Mouse (Mus musculus): ENCODE measurements around the gene Uvrag. TPM values are rescaled to one million over a fixed set of nuclear protein-coding genes. Genes with fewer than 3 reads are reported as not detected.

The Uvrag gene
- polyA plus RNA-seq, 1 experiment from 2014 or later = 25.8 TPM

DNA sequence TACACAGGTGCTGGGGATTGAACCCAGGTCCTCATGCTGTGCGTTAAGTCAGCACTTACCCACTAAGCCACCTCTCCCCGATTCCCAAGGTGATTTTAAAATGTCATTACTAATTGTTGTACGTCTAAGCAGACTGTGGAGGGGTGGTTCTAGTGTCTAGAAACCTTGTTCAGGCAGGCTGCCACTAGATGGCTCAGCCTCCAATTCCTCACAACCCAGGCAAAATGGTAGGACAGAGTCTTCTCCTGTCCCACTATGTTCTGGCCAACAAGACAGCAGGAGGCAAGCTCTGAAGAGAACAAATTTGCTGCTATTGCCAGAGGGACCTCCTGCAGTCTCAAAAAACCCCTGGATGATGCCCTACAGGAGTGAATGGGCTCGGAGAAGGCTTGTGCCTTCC, 259.1 kb downstream of the Uvrag start:
- Histone ChIP-seq H3K27ac (ENCODE audit: low read depth) (no peak overlapping the region), H3K9ac (ENCODE audit: low read length) (no peak overlapping the region), H3K4me3 (ENCODE audit: low read depth, low read length) (no peak overlapping the region), H3K36me3 (ENCODE audit: control insufficient read depth, insufficient read depth, low read length) (no peaks in the 10 kb centered on the region), H3K4me2 (ENCODE audit: low read length) (no peak overlapping the region), H3K27me3 (replicated peaks; ENCODE audit: control insufficient read depth, insufficient read depth, low read length) (no peaks in the 10 kb centered on the region), H3K4me1 (replicated peaks; ENCODE audit: control insufficient read depth, insufficient read depth, low read length) (no peaks in the 10 kb centered on the region), H3K9me3 (ENCODE audit: control insufficient read depth, low read length) (no peaks in the 10 kb centered on the region)
- DNase-seq (ENCODE audit: low spot score) = no peak
- WGBS = 63% methylated on average over 4 of the region's 4 CpGs
- no peak for ATAC-seq (replicated peaks; ENCODE audit: low FRiP score, low TSS enrichment, low read depth)

DNA sequence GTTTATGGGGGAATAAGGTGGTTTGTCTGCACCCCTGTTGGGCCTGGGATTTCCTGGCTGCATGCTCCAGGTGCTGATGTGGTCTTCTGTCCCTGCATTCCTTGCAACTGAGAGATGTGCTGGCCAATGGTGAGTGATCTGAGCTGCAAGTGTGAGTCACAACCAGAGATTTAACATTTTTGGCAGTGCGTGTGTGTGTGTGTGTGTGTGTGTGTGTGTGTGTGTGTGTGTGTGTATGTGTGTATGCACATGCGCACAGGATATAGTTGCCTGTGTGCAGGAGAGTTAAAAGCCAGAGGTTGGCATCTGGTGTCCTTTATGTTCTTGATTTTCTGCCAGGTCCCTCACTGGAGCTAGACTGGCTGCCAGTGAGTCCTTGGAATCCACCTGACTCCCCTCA, 261.8 kb downstream of the Uvrag start:
- Histone ChIP-seq H3K4me3 (ENCODE audit: low read depth, low read length) (no peak overlapping the region), H3K27ac (ENCODE audit: low read depth) (no peak overlapping the region), H3K4me2 (ENCODE audit: low read length) (no peak overlapping the region), H3K36me3 (ENCODE audit: control insufficient read depth, insufficient read depth, low read length) (no peaks in the 10 kb centered on the region), H3K9me3 (ENCODE audit: control insufficient read depth, low read length) (no peaks in the 10 kb centered on the region), H3K4me1 (replicated peaks; ENCODE audit: control insufficient read depth, insufficient read depth, low read length) (peaks cover 8% of the 10 kb centered on the region), H3K27me3 (replicated peaks; ENCODE audit: control insufficient read depth, insufficient read depth, low read length) (no peaks in the 10 kb centered on the region), H3K9ac (ENCODE audit: low read length) (no peak overlapping the region)
- WGBS = 78% methylated on average over 2 of the region's 2 CpGs
- ATAC-seq (replicated peaks; ENCODE audit: low FRiP score, low TSS enrichment, low read depth) (no peak), DNase-seq (ENCODE audit: low spot score) (no peak)

DNA sequence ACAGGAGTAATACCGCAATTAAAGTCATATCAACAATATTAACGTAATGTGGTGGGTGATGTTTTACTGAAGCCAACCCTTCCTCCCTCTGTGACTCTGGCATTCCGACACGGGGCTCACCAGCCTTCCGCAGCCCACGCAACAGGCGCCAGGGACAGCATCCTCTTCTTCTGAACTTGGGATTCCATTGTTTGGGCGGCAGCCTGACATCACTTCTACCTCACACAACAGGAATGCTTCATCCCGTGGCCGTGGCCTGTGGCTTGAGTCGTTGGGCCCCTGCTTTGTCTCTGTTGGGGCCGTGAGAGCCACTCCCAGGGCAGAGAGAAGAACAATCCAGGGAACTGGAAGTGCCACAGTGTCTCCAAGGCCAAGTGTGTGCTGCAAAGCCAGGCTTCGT, 264.8 kb downstream of the Uvrag start:
- Histone ChIP-seq H3K36me3 (ENCODE audit: control insufficient read depth, insufficient read depth, low read length) (no peaks in the 10 kb centered on the region), H3K4me1 (replicated peaks; ENCODE audit: control insufficient read depth, insufficient read depth, low read length) (peaks cover 16% of the 10 kb centered on the region), H3K9me3 (ENCODE audit: control insufficient read depth, low read length) (no peaks in the 10 kb centered on the region), H3K27me3 (replicated peaks; ENCODE audit: control insufficient read depth, insufficient read depth, low read length) (no peaks in the 10 kb centered on the region), H3K9ac (ENCODE audit: low read length) (no peak overlapping the region), H3K4me3 (ENCODE audit: low read depth, low read length) (no peak overlapping the region), H3K27ac (ENCODE audit: low read depth) (no peak overlapping the region), H3K4me2 (ENCODE audit: low read length) (no peak overlapping the region)
- 37% methylated on average over 13 of the region's 13 CpGs for WGBS
- DNase-seq (ENCODE audit: low spot score) = no peak
- no peak for ATAC-seq (replicated peaks; ENCODE audit: low FRiP score, low TSS enrichment, low read depth)

DNA sequence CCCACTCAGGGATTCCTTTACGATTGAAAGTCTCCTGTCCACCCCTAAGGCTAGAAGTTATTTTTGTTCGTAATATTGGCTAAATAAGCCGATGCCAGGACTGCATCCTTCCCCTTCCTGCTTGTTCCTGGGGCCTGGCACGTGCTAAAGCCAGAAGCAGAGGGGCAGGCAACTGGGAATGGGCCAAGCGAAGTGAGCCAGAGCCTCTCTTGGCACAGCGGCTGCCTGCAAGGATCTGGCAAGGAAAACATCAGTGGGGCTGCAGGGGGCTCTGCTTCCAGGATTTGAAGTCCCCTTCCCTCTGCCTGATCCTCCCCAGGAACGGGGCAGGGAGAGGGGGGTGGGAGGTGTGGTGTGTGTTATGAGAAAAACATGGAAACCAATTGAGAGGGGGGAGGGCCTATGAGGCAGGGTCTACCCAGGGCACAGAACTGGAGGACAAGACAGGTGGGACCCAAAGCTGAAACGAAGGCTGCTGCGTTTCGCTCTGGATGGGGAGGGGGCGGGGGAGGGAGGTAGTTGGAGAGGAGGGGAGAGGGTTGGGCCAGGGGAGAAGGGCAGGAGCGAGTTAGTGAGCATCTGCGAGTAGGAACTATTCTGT, 265.5 kb downstream of the Uvrag start:
- Histone ChIP-seq H3K4me1 (replicated peaks; ENCODE audit: control insufficient read depth, insufficient read depth, low read length) (peaks cover 21% of the 10 kb centered on the region), H3K4me2 (ENCODE audit: low read length) (no peak overlapping the region), H3K4me3 (ENCODE audit: low read depth, low read length) (no peak overlapping the region), H3K27me3 (replicated peaks; ENCODE audit: control insufficient read depth, insufficient read depth, low read length) (no peaks in the 10 kb centered on the region), H3K9me3 (ENCODE audit: control insufficient read depth, low read length) (no peaks in the 10 kb centered on the region), H3K36me3 (ENCODE audit: control insufficient read depth, insufficient read depth, low read length) (no peaks in the 10 kb centered on the region), H3K9ac (ENCODE audit: low read length) (no peak overlapping the region), H3K27ac (ENCODE audit: low read depth) (no peak overlapping the region)
- ATAC-seq (replicated peaks; ENCODE audit: low FRiP score, low TSS enrichment, low read depth) = no peak
- no peak for DNase-seq (ENCODE audit: low spot score)
- 36% methylated on average over 13 of the region's 13 CpGs for WGBS

DNA sequence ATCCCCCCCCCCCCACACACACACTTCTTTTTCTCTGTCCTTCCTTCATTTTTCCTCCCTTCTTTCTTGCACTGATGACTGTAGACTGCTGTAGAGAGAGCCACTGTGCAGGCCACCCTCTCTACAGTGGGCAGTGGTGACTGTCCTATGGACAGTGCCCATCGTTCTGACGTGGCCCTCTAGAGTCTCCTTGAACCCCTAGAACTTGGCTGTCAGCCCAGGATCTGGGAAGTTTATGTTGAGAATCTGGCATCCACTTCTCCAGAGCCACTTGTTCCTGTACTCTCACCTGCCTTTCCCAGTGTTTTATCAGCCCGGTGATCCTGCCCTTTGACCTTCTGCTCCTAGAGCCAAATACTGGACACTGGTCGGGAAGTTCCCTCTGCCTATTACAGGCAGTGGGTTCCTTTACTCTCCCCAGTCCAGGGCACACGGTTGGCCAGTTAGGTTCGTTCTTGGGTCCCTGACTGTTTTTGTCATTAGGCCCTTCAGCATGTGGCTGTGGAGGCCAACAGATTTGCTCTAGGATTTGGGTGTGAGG, 266.5 kb downstream of the Uvrag start:
- no peaks in the 10 kb centered on the region for H3K36me3 ChIP-seq (ENCODE audit: control insufficient read depth, insufficient read depth, low read length)
- ATAC-seq (replicated peaks; ENCODE audit: low FRiP score, low TSS enrichment, low read depth) (no peak), DNase-seq (ENCODE audit: low spot score) (no peak)
- 48% methylated on average over 6 of the region's 6 CpGs for WGBS
- H3K4me1 ChIP-seq (replicated peaks; ENCODE audit: control insufficient read depth, insufficient read depth, low read length) = peaks cover 26% of the 10 kb centered on the region
- no peak overlapping the region for H3K4me2 ChIP-seq (ENCODE audit: low read length)
- no peaks in the 10 kb centered on the region for H3K27me3 ChIP-seq (replicated peaks; ENCODE audit: control insufficient read depth, insufficient read depth, low read length)
- no peak overlapping the region for H3K27ac ChIP-seq (ENCODE audit: low read depth)
- H3K4me3 ChIP-seq (ENCODE audit: low read depth, low read length) = no peak overlapping the region
- no peak overlapping the region for H3K9ac ChIP-seq (ENCODE audit: low read length)
- no peaks in the 10 kb centered on the region for H3K9me3 ChIP-seq (ENCODE audit: control insufficient read depth, low read length)

DNA sequence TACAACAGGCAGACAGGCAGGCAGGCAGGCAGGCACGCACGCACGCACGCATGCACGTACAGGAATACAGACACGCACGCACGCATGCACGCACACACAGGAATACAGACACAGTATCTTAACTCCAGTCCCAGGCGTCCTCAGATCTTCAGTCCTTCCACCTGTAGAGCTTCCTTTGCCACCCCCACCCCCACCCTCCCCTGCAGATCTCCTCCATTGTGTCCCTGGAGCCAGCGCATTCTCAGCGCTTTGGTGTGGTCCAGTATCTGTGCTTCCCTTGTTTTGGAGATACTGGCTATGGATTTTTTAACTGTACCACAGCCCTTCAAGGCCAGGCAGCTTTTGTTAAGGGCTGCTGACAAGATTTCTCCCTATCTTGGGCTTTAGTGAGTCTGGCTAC, 267.6 kb downstream of the Uvrag start:
- H3K9me3 ChIP-seq (ENCODE audit: control insufficient read depth, low read length) = no peaks in the 10 kb centered on the region
- WGBS = 90% methylated on average over 12 of the region's 12 CpGs
- peaks cover 26% of the 10 kb centered on the region for H3K4me1 ChIP-seq (replicated peaks; ENCODE audit: control insufficient read depth, insufficient read depth, low read length)
- H3K4me2 ChIP-seq (ENCODE audit: low read length) = no peak overlapping the region
- no peak overlapping the region for H3K27ac ChIP-seq (ENCODE audit: low read depth)
- H3K9ac ChIP-seq (ENCODE audit: low read length) = no peak overlapping the region
- DNase-seq (ENCODE audit: low spot score) (no peak), ATAC-seq (replicated peaks; ENCODE audit: low FRiP score, low TSS enrichment, low read depth) (no peak)
- no peak overlapping the region for H3K4me3 ChIP-seq (ENCODE audit: low read depth, low read length)
- no peaks in the 10 kb centered on the region for H3K27me3 ChIP-seq (replicated peaks; ENCODE audit: control insufficient read depth, insufficient read depth, low read length)
- no peaks in the 10 kb centered on the region for H3K36me3 ChIP-seq (ENCODE audit: control insufficient read depth, insufficient read depth, low read length)

DNA sequence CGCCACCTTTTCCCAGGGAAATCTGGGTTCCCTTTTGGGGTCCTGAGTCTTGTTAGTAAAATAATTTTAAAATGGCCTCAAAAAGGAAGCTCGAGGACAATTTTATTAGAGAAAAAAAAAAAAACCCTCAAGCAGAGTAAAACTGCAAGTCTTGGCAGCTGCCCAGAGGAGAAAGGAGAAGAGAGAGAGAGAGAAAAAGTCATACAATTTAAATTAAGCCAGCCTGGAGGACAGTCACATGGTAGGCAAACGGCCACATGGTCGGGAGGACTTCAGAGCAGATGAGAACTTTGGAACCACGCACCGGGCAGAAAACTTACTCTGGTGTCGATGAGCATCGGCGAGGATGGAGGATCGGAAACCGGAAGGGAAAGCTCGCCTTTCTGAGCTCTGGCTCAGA, 269.1 kb downstream of the Uvrag start:
- Histone ChIP-seq H3K9ac (ENCODE audit: low read length) (no peak overlapping the region), H3K27me3 (replicated peaks; ENCODE audit: control insufficient read depth, insufficient read depth, low read length) (no peaks in the 10 kb centered on the region), H3K27ac (ENCODE audit: low read depth) (no peak overlapping the region), H3K36me3 (ENCODE audit: control insufficient read depth, insufficient read depth, low read length) (no peaks in the 10 kb centered on the region), H3K4me1 (replicated peaks; ENCODE audit: control insufficient read depth, insufficient read depth, low read length) (peaks cover 36% of the 10 kb centered on the region), H3K4me2 (ENCODE audit: low read length) (no peak overlapping the region), H3K9me3 (ENCODE audit: control insufficient read depth, low read length) (no peaks in the 10 kb centered on the region), H3K4me3 (ENCODE audit: low read depth, low read length) (no peak overlapping the region)
- DNase-seq (ENCODE audit: low spot score) = no peak
- no peak for ATAC-seq (replicated peaks; ENCODE audit: low FRiP score, low TSS enrichment, low read depth)
- WGBS = 58% methylated on average over 12 of the region's 12 CpGs

DNA sequence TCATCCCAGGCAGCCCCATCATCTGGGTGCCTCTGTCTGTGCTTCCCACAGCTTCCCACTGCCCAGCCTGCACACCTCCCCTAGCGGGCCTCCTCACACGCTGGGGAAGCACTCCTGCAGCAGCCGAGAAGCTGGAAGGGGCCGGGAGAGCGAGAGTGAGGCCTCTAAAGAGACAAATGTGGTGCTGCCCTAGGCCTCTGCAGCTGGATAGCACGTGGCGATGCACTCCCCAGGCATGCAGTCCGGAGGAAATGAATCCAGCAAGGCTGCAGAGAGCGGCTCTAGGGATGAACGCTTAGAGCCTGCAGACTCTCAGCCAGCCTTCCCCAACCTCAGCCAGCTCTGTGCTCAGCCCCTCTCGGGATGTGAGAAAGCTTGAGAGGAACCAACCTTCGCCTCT, 270.1 kb downstream of the Uvrag start:
- peaks cover 37% of the 10 kb centered on the region for H3K4me1 ChIP-seq (replicated peaks; ENCODE audit: control insufficient read depth, insufficient read depth, low read length)
- no peaks in the 10 kb centered on the region for H3K9me3 ChIP-seq (ENCODE audit: control insufficient read depth, low read length)
- ATAC-seq (replicated peaks; ENCODE audit: low FRiP score, low TSS enrichment, low read depth) = peak; percentile 62; the same call in 1 of the 2 replicates
- H3K36me3 ChIP-seq (ENCODE audit: control insufficient read depth, insufficient read depth, low read length) = no peaks in the 10 kb centered on the region
- no peak overlapping the region for H3K9ac ChIP-seq (ENCODE audit: low read length)
- H3K27me3 ChIP-seq (replicated peaks; ENCODE audit: control insufficient read depth, insufficient read depth, low read length) = no peaks in the 10 kb centered on the region
- peak overlapping the region; percentile 71 for H3K27ac ChIP-seq (ENCODE audit: low read depth)
- 17% methylated on average over 12 of the region's 12 CpGs for WGBS
- no peak overlapping the region for H3K4me3 ChIP-seq (ENCODE audit: low read depth, low read length)
- H3K4me2 ChIP-seq (ENCODE audit: low read length) = no peak overlapping the region
- DNase-seq (ENCODE audit: low spot score) = peak; percentile 66

DNA sequence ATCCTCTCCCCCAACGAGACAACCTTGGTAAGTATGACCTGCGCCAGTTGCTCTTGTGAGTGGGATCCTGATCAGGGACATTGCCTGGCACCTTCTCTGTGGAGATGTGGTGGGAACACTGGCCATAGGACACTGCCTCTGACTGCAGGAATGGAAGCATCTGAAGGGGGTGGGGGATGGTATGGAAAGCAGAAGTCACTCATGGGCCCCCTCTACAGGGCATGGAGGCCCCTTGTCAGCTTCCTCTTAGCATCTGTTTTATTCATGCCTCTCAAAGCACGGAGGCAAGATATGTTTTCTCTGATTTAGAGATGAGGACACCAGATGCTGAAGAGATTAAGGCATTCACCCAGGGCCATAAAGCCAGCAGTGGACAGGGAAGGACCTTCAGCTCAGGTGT, 271.9 kb downstream of the Uvrag start:
- no peaks in the 10 kb centered on the region for H3K9me3 ChIP-seq (ENCODE audit: control insufficient read depth, low read length)
- DNase-seq (ENCODE audit: low spot score) = no peak
- ATAC-seq (replicated peaks; ENCODE audit: low FRiP score, low TSS enrichment, low read depth) = no peak
- no peak overlapping the region for H3K27ac ChIP-seq (ENCODE audit: low read depth)
- H3K27me3 ChIP-seq (replicated peaks; ENCODE audit: control insufficient read depth, insufficient read depth, low read length) = no peaks in the 10 kb centered on the region
- peaks cover 34% of the 10 kb centered on the region for H3K4me1 ChIP-seq (replicated peaks; ENCODE audit: control insufficient read depth, insufficient read depth, low read length)
- H3K9ac ChIP-seq (ENCODE audit: low read length) = no peak overlapping the region
- no peaks in the 10 kb centered on the region for H3K36me3 ChIP-seq (ENCODE audit: control insufficient read depth, insufficient read depth, low read length)
- 63% methylated on average over 3 of the region's 3 CpGs for WGBS
- no peak overlapping the region for H3K4me3 ChIP-seq (ENCODE audit: low read depth, low read length)
- no peak overlapping the region for H3K4me2 ChIP-seq (ENCODE audit: low read length)

Measured in intestine, embryonic 14.5 days (tissue).